Mouse (Mus musculus) limb, embryonic 14.5 days (tissue): ENCODE results near the gene Yae1d1. TPM values are rescaled to one million over a fixed set of nuclear protein-coding genes. Genes with fewer than 3 reads are reported as not detected.

Experiments
- ATAC-seq: fragments of 200-750 bp; cut with Nextera tagmentation; 2 replicates; pipeline ENCODE4 v1.8.0; 2017; ENCODE audit warnings: low read depth, moderate number of reproducible peaks, moderate TSS enrichment; ENCODE audit not compliant: low FRiP score
- DNase-seq: peaks from one replicate; pipeline ENCODE4 v3.0.0-alpha.2; 2015; ENCODE audit warnings: low spot score
- H3K27ac ChIP-seq: fragments of 300-500 bp; sonication (generic); replicated peaks from 2 replicates; pipeline ENCODE4 v1.5.1; 2014; ENCODE audit warnings: low read depth, mild to moderate bottlenecking, low read length, moderate library complexity, mixed read lengths
- H3K27me3 ChIP-seq: fragments of 300-500 bp; sonication (generic); 2 replicates; pipeline ENCODE4 v1.6.1; 2014; ENCODE audit warnings: low read length, mixed read lengths; ENCODE audit not compliant: control insufficient read depth, insufficient read depth
- H3K36me3 ChIP-seq: fragments of 300-500 bp; sonication (generic); 2 replicates; pipeline ENCODE4 v1.6.1; 2014; ENCODE audit warnings: mild to moderate bottlenecking, low read length, moderate library complexity, mixed read lengths; ENCODE audit not compliant: control insufficient read depth, insufficient read depth
- H3K4me1 ChIP-seq: fragments of 300-500 bp; sonication (generic); 2 replicates; pipeline ENCODE4 v1.6.1; 2014; ENCODE audit warnings: antibody characterized with exemption, low read length, mixed read lengths; ENCODE audit not compliant: control insufficient read depth, insufficient read depth
- H3K4me2 ChIP-seq: fragments of 300-500 bp; sonication (generic); replicated peaks from 2 replicates; pipeline ENCODE4 v1.6.1; 2014; ENCODE audit warnings: low read depth, mild to moderate bottlenecking, low read length, moderate library complexity; ENCODE audit not compliant: severe bottlenecking
- H3K4me3 ChIP-seq: fragments of 300-500 bp; sonication (generic); replicated peaks from 2 replicates; pipeline ENCODE4 v1.5.1; 2014; ENCODE audit warnings: low read length
- H3K9ac ChIP-seq: fragments of 300-500 bp; sonication (generic); 2 replicates; pipeline ENCODE4 v1.6.1; 2014; ENCODE audit warnings: mild to moderate bottlenecking, low read depth, low read length, moderate library complexity; ENCODE audit not compliant: severe bottlenecking
- H3K9me3 ChIP-seq: fragments of 300-500 bp; sonication (generic); 2 replicates; pipeline ENCODE4 v1.6.1; 2016; ENCODE audit warnings: low read length; ENCODE audit not compliant: control insufficient read depth
- POLR2A ChIP-seq: fragments of 200-500 bp; IDR thresholded peaks from 2 replicates; pipeline ENCODE4 v1.8.0; 2012; ENCODE audit warnings: inconsistent platforms, mild to moderate bottlenecking, moderate library complexity, borderline replicate concordance; ENCODE audit not compliant: insufficient read depth, insufficient read length; ENCODE audit errors: extremely low read depth
- WGBS: fragments of 180-500 bp; shearing (Covaris S2); extraction: QIAGEN DNeasy Blood & Tissue Kit; methylation state at CpG from one replicate; pipeline ENCODE4 v1.1.7; 2014; 5-methylcytosine and 5-hydroxymethylcytosine counted together
- polyA plus RNA-seq, 2 experiments: library from polyadenylated mRNA; depleted of rRNA in 1 of 2; stranded (reverse) in 1 of 2; unstranded in 1 of 2; fragments of >200 nt; fragmentation: Nextera tagmentation in 1 of 2; extraction: Ambion mirVana in 1 of 2; gene quantifications; 2 replicates each; pipeline versions ENCODE4 v1.2.1 to v1.2.3; 2012 to 2014

Yae1d1 gene
- 23.4 and 38.4 TPM in 2 replicates for polyA plus RNA-seq (2012; rRNA removed)
- 68.9 and 70.0 TPM in 2 replicates for polyA plus RNA-seq (2014; fragmentation: Nextera tagmentation; extraction: Ambion mirVana)

- DNase-seq (peak; percentile 85), ATAC-seq (peak; percentile 98)
- Histone ChIP-seq H3K9me3 (no peaks in the 10 kb centered on the region), H3K4me1 (peaks cover 8% of the 10 kb centered on the region), H3K27me3 (no peaks in the 10 kb centered on the region), H3K27ac (peak within 1 kb of the TSS; percentile 62; the same call in 1 of the 2 replicates), H3K4me2 (peak within 1 kb of the TSS; percentile 78), H3K36me3 (peaks cover 6% of the 10 kb centered on the region; the same call in 1 of the 2 replicates), H3K9ac (peak within 1 kb of the TSS; percentile 81), H3K4me3 (peak within 1 kb of the TSS; percentile 78)
- no peak for TF ChIP-seq POLR2A
- WGBS = 1% methylated on average over 54 of the region's 54 CpGs
Observed at GRCm38 (mm10) chr13:17992697-17993514, at the start of gene Yae1d1. Gene Yae1d1 (minus strand): TSS chr13:17993349.

DNA sequence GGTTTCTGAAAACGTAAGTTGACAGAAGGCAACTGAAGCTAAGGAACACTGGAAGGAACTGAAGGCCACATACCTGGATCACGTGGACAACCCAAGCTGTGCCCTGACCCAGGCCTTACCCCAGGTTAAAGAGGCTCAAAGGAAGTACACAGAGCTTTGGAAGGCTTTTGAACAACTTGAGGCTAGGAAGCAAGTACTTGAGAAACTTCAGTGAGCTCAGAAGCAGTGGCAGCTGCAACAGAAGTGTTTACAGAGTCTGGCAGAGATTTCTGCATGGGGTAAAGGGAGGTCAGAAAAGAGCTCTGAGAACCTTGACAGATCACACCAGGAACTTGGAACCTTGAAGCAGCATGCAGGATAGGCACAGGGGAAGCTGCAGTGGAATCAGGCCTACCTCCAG is 45.7 kb upstream of the Yae1d1 start:
- no peaks in the 10 kb centered on the region for H3K27me3 ChIP-seq
- no peaks in the 10 kb centered on the region for H3K36me3 ChIP-seq
- no peak for TF ChIP-seq POLR2A
- no peak for DNase-seq
- no peak for ATAC-seq
- no peak overlapping the region for H3K27ac ChIP-seq
- H3K4me1 ChIP-seq = no peaks in the 10 kb centered on the region
- WGBS = 80% methylated on average over 2 of the region's 2 CpGs
- H3K4me2 ChIP-seq = no peak overlapping the region
- H3K9ac ChIP-seq = no peak overlapping the region
- H3K4me3 ChIP-seq = no peak overlapping the region
- no peaks in the 10 kb centered on the region for H3K9me3 ChIP-seq

DNA sequence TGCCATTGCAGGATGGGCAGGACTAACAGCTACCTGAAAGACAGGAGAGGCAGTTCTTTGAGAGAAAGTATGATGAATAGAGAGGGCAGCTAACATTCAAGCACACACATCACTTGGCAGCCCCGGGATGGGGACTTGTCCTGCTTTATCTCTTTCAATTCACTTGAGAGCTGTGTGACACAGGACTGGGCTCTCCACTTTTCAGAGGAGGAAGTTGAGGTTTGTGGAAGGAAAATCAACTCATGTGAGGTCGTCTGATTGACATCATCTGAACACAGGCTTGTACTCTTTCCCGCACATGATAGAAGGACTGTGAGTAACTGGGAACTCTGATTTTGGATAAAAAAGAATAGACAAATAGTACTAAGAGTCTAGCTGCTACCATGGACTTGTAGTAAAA is 23.5 kb upstream of the Yae1d1 start:
- H3K27me3 ChIP-seq = no peaks in the 10 kb centered on the region
- no peak overlapping the region for H3K27ac ChIP-seq
- 68% methylated on average over 3 of the region's 3 CpGs for WGBS
- H3K9me3 ChIP-seq = no peaks in the 10 kb centered on the region
- TF ChIP-seq POLR2A = no peak
- no peaks in the 10 kb centered on the region for H3K36me3 ChIP-seq
- no peak for ATAC-seq
- H3K4me3 ChIP-seq = no peak overlapping the region
- no peak for DNase-seq
- no peak overlapping the region for H3K9ac ChIP-seq
- H3K4me2 ChIP-seq = no peak overlapping the region
- H3K4me1 ChIP-seq = no peaks in the 10 kb centered on the region

- no peaks in the 10 kb centered on the region for H3K36me3 ChIP-seq
- TF ChIP-seq POLR2A = no peak
Observed at GRCm38 (mm10) chr13:18013205-18013604, 20.1 kb upstream of the Yae1d1 start.

GRCm38 (mm10) chr13:18011055-18011454 is 17.9 kb upstream of the Yae1d1 start:
- no peak for ATAC-seq

More at GRCm38 (mm10) chr13:18013205-18013604, 20.1 kb upstream of the Yae1d1 start:
- H3K27ac ChIP-seq = no peak overlapping the region
- H3K9me3 ChIP-seq = no peaks in the 10 kb centered on the region
- H3K4me2 ChIP-seq = no peak overlapping the region
- no peaks in the 10 kb centered on the region for H3K27me3 ChIP-seq
- DNase-seq (no peak), ATAC-seq (no peak)
- H3K4me3 ChIP-seq = no peak overlapping the region
- 56% methylated on average over 6 of the region's 6 CpGs for WGBS
- H3K9ac ChIP-seq = no peak overlapping the region
- H3K4me1 ChIP-seq = no peaks in the 10 kb centered on the region

More at GRCm38 (mm10) chr13:18011055-18011454, 17.9 kb upstream of the Yae1d1 start:
- no peak overlapping the region for H3K4me3 ChIP-seq
- no peaks in the 10 kb centered on the region for H3K9me3 ChIP-seq
- H3K9ac ChIP-seq = no peak overlapping the region
- no peak for TF ChIP-seq POLR2A
- no peaks in the 10 kb centered on the region for H3K36me3 ChIP-seq
- H3K4me2 ChIP-seq = no peak overlapping the region
- 78% methylated on average over 4 of the region's 4 CpGs for WGBS
- H3K4me1 ChIP-seq = no peaks in the 10 kb centered on the region
- no peak for DNase-seq
- H3K27me3 ChIP-seq = no peaks in the 10 kb centered on the region
- H3K27ac ChIP-seq = no peak overlapping the region
